Mouse (Mus musculus) liver (tissue): ENCODE data around the gene Obscn.

Experiments
- DNase-seq: peaks from one replicate; pipeline ENCODE4 v3.0.0-alpha.2; 2020; ENCODE audit warnings: mixed read lengths

The Obscn gene

DNA sequence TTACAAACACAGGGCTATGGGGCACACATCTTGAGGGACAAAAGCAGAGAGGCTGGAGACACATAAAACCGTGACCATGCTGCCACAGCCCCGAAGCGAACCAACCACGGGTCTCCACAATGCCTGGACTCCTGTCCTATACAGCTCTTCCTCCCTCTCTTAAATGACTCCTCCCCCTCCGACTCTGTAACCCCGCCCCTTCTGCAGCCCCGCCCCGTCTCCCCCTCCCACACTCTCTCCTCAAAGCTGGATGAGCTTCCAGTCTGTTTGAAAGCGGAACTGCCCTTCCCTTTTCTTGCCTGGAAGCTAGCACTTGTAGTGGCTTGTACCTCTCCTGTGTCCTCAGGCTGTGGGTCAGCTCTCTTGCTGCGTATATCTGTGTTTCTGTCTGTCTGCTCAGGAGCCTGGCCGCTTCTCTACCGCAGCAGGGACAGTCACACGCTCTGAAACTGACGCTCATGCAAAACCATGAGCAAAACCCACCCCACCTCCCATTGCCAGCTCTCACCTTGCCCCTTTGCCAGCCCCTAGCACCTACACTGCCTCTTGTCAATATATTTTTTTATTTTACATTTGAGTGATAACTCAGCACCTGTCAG, 5.7 kb upstream of the Obscn start:
- peak; percentile 55 for DNase-seq

DNA sequence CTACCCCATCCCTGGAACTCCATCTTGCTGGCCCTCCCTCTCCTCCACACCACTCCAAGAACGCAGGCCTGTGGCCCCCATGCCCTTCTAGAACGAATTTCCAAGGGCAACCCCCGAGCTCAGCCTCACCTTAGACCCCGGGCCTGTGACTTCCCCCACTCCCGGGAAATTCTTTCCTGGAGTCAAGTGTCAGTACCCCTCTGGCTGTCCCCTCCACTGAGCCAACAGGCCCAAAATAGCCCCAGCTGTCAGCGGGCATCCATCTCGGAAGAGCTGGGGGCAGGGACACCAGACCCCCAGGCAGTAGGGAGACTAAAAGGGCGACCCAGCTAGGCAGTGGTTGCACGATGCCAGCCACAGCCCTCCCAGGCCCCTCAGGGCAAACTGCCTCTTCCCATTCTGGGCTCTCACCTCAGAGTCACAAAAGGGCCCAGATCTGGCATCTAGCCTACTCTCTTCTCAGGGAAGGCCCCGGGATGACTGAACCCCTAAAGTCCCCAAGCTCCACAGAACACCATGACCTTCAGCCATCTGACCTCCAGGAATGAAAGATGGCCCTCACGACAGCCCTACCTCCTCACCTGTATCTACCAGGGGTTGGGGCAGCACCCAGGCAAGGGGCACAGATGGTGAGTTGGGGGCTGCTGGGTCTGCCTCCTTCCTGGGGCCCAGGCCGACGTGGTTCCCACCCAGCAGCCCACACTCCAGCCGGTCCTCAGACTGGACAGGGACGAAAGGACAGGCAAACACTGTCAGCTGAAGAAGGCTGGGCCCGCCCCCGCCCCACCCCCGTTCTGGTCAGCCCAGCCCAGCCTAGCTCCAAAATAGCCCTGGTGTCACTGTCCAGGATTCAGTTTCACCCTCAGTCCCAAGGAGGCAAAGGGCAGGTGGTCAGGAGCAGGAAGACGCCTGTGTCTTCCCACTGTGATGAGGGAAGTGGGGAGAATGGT, 2.6 kb upstream of the Obscn start:
- no peak for DNase-seq

DNA sequence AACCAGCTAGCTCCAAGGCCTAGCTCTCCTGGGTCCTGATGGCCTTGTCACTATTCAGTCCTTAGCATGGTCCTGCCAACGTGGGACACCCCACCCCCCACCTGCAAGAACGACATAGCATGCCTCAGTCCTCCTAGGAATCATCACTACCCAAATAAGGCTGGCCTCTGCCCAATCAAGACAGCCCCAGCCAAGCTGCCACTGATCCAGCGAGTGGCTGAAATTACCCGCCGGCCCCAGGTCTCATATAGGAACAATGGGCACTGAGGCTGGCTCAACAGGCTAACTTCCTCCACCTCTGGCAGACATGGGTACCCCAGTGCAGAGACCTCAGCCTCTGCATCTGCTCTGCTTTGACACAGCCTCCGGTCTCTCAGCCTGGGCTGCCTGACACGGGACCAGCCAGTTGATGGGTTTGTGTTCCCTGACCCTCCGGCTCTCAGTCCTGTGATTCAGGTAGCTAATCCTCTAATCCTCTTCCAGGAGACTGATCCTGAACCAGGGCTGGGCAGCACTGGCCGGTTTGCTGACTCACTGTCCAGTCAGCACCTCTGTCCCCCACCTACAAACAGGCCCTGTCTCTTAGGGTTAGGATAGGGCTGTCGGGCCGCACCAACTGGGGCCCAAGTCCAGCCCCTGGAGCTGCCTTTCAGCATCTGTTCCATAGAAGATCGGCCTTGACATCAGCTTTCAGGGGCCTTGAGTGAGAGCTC, 948 bp upstream of the Obscn start:
- no peak for DNase-seq

DNA sequence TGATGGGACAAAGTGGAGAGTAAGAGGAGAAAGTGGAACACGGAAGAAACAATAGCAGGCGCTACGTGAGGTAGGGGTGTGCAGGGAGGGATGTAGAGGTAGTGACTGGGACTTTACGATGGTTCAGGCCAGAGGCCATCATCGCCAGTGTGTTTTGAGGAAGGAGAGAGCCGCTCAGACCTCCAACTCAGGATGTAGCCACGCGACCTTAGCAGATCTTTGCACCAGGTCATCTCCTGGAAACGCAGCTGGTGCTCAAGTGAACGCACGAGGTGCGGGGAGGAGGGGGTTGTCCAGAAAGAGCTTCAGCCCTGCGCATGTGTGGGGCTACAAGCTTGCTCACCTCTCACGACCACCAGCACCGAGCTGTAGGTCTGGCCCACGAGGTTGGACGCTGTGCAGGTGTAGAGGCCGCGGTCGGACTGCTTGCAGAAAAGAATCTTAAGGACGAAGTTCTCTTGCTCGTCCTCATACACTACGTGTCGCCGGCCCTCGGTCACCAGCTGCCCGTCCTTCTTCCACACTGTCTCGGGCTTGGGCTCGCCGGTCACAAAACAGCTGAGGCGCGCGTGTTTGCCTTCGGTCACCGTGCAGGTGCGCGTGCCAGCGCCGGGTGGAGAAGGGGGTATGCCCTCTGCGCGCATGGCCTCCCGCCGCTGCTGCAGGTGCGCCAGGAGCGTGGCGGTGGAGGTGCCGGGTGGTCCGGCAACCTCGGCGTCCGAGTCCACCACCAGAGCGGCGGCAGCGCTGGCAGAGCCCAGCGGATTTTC, 966 bp downstream of the Obscn start:
- no peak for DNase-seq

DNA sequence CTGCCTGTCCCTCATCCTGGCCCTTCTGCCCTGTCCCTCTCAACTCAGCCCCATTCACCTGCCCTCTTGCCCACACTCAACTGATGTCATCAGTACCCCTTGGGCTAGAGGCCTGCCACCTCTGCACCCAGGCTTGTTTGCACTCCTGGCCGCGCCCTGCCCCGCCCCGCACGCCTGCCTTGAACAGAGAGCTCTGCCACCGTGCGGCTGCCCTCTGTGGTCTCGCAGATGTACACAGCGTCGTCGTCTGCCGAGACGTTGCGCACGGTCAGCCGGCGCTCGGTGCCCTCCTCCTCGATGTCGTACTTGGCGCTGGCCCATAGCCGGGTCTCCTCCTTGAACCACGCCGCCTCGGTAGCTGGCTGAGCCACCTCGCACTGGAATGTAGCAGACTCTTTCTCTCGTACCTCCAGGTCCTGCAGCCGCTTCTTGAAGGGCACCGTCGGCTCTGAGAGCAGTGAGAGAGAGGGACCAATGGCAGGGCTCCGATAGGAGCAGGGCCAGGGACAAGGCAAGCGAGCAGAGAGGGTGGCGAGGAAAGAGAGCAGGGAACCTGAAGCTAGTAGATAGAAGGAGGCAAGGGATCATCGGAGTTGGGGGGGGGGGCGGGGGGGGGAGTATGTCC, 1.7 kb downstream of the Obscn start:
- DNase-seq = no peak

DNA sequence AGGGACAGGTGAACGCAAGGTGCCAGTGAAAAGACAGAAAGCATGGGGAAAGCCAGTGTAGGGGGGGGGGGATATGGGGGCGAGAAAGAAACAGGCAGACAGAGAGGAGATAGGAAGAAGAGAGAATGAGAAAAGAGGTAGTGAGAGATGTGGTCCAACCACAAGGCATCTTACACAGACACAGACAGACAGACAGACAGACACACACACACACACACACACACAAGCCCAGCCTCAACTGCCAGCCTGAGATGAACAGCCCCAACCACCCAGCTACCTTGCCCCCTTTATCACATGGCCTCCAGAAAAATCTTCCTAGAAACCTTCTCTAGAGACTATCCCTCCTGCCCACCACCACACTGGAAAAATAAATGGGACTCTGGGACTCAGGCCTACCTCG, 4.1 kb downstream of the Obscn start:
- no peak for DNase-seq

DNA sequence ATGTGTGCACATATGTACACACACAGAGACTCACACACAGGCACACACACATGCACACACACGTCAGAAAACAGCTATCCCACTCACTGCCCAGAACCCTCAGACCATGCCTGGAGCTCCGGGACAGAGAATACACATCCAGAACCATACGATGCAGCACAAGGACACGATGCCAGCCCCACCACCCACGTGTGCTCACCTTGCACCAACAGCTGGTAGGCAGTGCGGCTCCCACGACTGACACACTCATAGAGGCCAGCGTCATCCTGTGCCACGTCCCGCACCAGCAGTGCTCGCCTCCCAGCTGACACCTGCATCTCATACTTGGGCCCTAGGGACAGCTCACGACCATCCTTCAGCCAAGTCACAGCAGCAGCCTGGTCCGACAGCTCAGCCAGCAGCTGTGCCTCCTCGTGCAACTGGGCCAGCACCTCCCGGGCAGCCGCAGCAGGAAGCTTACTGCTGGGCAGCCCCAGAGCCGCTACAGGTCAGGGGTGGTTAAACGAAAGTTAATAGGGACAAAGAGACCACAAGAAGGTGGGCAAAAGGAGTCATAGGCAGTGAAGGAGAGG, 4.8 kb downstream of the Obscn start:
- DNase-seq = no peak

DNA sequence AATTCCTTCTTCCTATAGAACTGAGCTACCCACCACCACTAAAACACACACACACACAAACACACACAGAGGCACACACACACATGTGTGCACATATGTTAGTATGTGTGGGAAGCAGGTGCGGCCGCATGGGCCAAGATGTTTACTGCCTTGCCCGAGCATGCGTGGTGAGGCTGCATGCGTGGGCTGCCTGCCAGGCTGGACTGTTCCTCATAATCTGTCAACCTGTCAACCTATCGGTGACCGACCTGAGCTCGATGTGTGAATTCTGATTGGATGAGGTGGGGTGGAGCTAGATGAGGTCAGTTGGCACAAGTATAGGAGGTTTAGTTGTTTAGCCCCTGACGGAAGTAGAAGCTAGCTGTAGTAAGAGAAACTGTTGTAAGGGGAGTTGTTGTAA, 5.4 kb downstream of the Obscn start:
- DNase-seq = no peak

DNA sequence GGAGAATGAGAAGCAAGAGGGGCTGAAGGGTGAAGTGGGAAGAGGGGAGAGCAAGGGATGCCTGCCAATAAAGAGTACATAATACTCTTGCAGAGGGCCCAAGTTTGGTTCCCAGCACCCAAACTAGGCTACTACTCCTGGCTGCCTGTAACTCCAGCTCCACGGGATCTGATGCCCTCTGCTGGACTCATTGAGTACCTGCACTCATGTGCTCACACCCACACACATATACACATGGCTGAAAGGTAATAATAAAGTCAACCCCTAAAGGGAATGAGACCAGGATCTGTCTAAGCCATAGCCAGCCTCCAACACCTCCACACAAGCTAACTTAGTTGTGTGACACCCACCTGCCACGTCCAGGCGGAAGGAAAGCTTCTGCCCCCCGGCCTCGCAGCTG, 30.3 kb downstream of the Obscn start:
- DNase-seq = no peak

DNA sequence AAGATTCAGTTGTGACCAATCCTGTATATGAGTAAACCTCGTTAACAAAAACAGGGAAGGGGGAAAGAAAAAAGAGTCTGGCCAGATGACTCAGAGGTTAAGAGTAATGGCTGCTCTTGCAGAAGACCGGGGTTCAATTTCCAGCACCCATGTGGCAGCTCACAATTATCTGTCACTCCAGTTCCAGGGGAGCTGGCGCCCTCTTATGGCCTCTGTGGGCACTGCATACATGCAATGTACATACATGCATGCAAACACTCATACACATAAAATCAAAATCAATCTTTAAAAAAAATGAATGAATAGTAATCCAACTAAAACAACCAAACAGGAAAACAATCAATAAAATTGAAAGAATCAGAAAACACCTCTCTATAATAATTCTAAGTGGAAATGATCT, 33.9 kb downstream of the Obscn start:
- DNase-seq = peak; percentile 28

DNA sequence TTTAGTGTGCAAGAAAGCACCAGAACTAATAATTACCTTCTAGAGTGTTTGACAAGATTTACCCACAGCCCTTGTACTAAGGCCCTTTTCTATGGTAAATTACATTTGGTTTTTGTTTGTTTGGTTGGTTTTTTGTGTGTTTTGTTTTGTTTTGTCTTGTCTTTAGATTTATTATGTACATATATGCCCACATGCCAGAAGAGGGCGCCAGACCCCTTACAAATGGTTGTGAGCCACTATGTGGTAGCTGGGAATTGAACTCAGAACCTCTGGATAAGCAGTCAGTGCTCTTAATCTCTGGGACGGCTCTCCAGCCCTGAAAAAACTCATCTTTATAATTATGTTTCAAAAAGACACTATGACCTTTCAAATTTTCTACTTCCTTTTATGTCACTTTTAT, 37.9 kb downstream of the Obscn start:
- DNase-seq = peak; percentile 66

DNA sequence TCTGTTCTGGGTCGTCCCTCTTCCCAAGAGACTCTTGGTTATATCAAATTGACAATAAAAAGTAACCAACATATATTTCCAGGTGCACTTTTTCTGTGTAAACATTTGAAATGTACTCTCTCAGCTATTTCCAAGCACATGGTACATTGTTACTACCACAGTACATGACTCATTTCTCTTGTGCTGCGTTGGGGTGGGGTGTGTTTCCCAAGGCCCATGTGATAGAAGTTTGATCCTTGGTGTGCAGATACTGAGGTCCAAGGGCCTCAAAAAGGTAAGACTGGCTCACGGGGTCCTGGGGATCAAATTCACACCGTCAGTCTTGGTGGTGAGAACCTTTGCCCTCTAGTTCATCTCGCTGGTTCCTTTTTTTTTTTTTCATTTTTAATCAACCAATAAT, 38.4 kb downstream of the Obscn start:
- no peak for DNase-seq

DNA sequence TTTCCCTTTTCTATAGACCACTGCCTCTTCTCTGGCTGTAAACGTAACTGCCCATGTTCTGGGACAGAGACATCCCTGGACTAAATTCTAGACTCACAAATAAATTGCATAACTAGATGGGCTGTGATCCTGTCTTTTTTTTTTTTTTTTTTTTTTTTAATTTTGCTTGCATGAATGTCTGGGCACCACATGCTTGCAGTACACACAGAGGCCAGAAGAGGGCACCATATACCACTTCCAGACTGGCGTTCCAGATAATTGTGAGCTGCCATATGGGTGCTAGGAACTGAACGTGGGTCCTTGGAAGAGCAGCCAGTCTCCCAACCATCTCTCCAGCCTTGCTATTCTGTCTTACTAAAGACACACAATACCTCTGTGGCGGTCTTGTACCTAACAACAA, 42.0 kb downstream of the Obscn start:
- peak; percentile 36 for DNase-seq

DNA sequence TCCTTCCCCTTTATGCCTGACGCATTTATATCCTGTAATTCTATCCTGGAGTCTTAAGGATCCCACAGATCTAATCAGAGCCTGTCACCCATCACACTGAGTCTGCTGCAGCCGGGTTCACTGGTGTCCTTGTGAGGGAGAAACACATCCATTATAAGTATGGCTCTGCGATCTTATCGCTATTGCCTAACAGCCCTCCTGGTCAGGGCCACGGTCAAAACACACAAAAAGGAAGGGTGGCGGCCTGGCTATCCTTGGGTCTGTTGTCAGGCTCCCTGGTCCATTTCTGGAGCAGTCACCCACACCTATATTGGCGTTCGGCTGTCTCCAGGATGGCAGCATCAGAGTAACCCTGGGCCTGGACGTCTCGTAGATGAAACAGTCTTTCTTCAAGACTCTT, 48.6 kb downstream of the Obscn start:
- no peak for DNase-seq

DNA sequence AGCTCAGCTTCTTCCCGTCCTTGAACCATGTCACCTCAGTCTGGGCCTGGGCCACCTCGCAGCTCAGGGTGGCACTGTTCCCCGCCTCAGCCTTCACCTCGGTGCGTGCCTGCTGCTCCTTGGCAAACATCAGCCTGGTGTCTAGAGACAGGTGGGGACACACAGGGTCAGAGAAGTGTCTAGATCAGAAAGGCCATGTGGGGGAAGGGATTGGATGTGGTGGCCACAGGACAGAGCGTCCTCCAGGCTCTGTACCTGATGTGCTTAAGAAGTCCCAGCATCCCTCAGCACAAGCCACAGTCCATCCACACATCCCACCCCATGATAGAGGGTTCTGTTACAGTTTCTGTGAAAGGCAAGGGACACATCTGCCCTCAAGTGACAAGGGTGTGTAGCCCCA, 51.0 kb downstream of the Obscn start:
- no peak for DNase-seq

DNA sequence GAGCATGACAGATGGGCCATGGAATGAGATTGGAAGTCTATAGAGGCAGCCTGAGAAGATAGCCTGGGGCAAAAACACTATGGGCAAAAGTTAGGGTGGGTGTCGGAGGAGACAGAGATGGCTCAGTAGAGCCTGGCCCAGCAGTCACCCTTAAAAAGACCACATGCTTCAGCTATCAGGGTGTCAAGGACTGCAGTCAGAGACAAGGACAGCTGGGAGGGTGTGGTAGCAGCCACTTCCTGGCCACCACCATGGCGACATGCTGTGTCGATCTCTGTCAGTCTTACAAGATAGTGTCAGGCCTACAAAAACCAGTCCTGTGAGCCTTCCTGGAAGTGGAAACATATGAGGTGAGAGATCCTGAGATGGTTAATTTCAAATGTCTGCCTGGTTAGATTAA, 53.1 kb downstream of the Obscn start:
- DNase-seq = no peak

DNA sequence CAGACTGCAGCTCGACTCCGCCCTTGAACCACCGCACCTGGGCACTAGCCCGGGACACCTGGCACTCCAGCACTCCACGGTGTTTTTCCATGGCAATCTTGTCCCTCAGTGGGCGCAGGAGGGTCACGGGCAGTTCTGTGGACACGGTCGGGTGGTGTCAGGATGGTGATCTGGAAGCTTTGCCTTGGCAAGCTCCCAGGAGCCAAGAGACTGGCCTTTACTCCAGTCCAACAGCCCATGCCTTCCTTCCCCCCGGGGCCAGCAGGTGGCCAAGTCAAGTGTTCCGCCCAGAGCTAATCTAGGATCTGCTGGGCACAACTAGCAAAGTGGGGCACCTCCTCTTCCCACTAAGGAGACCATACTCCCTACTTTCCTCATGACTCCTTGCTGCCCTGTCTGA, 57.9 kb downstream of the Obscn start:
- DNase-seq = no peak

DNA sequence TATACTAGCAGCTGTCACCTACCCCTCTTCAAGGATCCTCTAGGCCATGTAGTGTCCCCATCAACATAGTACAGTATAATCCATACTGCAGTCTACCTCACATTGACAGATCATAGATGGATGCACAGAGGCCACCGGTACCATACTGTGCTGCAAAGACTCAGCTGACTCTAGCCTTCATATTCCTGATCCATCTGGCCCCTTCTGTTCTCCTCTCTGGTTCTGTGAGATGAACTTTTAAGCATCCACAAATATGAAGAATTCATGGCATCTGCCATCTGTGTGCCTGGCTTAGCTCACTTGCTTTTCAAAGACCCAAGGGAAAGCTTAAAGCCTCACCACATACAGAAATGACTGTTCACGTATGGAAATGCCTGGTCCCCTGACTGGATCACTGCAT, 65.9 kb downstream of the Obscn start:
- DNase-seq = no peak

DNA sequence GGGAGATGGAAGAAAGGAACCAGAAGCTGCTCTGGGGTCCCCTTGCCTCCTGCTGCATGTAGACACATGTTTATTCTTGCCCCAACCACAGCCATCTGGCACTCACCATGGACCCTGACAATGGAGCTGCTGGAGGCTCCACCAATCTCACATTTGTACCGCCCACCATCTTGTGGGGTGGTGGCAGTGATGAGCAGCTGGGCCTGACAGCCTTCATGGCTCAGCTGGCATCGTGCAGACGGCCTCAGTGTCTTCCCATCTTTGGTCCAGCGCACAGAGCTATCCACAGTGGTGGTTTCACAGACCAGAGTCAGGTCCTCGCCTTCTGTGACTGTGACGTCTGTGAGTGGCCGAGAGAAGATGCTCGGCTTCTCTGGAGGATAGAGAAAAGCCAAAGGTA, 67.3 kb downstream of the Obscn start:
- no peak for DNase-seq

DNA sequence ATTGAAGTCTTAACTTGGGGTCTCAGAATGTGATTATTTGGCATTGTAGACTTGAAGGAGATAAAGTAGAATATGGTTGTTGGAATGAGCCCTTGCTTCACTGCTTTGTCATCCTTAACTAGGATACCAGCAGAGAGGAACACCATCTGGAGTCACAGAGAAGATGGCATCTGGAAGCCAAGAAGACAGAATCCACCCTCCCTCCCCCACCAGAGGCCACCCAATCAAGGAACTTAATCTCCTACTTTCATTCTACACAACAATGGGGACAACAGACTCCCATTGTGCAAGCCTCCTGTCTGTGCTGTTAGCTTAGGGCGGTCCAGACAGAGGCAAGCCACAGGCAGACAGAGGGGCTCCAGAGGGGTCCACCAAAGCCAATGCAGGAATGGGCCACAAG, 67.8 kb downstream of the Obscn start:
- no peak for DNase-seq

DNA sequence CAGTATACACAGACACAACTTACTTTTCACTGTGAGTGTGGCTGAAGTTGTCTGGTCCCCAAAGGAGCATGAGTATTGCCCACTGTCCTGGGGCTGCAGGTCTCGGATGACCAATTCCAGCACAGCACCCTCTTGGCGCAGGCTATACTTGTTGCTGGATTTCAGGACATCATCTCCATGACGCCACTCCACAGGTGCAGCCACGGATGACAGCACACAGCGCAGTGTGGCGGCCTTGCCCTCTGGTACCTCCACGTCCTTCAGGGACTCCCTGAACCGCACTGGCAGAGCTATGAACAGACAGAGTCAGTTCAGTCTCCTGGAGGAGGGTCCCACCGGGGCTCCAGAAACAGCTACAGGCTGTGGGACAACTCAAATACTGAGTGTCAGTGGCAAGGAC, 68.3 kb downstream of the Obscn start:
- DNase-seq = no peak

DNA sequence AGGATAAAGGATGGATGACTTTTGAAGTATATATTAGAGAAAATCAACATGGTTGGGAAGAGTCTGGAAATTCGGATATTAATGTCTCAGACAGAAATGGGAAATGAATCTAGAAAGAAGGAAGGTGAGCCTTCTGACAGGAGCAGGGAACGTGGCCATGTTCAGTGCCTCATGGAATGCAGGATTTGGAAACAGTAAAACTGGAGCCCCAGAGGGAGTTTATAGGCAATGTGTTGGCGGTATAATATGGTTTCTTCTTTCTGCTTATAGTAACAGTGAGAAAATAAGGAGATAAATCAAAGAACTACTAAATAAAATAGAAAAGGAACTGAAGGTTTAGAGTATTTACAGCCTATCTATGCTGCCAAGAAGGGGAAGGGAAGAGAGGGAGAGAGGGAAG, 78.2 kb downstream of the Obscn start:
- no peak for DNase-seq
